Mouse (Mus musculus) erythroblast, embryonic 14.5 days (primary cell): ENCODE data around the gene Rpl27.

Experiments used
- GATA1 ChIP-seq: IDR thresholded peaks from 2 replicates; pipeline ENCODE4 v1.6.1; 2012; ENCODE audit warnings: low read length, inconsistent platforms, mixed read lengths
- TAL1 ChIP-seq: IDR thresholded peaks from 3 replicates; pipeline ENCODE4 v1.6.1; 2012; ENCODE audit warnings: low read length, inconsistent platforms, mixed read lengths

DNA sequence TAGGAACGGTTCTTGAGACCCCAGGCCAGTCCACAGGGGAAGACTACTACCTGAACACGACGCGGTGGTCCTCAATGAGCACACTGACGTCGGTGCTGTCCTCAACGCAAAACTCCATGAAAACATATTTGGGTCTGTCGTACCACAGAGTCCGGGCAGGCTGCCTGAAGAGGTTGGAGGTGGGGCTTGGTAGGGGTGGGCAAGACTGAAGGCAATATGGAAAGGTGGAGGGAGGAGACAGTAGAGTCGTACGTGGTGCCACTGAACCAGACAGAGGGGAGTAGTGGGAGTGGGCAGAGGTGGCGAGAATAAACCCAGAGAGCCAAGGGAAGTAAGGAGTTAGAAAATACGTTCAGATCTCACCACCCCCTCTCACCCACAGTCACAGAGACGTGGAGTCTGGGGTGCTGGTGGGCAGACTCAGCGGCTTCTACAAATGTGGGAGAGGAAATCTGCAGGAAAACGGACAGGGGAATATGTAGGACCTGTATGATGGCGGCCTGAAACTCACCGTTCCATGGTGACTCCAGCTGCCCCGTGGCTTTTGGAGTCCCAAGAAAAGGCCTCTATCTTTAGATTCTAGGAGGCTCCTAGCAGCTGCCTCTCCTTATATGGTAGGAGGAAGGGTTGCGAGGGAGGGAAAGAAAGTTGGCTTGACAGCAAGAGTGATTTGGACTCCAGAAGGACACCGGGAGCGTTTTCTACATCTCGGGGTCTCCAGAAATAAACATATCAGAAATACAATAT lies 17.8 kb upstream of the Rpl27 start, which contains the start of gene Gm27029:
- TF ChIP-seq TAL1 (no peak), GATA1 (no peak)
